Comparison of ENCODE assay signal across 8 mouse cellular contexts in genomic region chr8:47287201-47287621, GRCm38 (mm10).
DNase-seq lines count a peak whose midpoint lies in the region; ATAC-seq and TF ChIP-seq lines count a peak whose summit lies in the region.
"Had no signal": no experiment of that assay in that cellular context is flagged by ENCODE, and none has a peak within 500 bp of the region (broad histone marks: within the 10 kb centered on the region; RNA-seq: fewer than 3 reads in every experiment).

No protein-coding gene starts in this region.

- peak; percentile 53 for DNase-seq in retina, postnatal 1 day
- DNase-seq in retina, embryonic 14.5 days (ENCODE audit: low spot score) = no peak
- DNase-seq in embryonic facial prominence, embryonic 14.5 days (ENCODE audit: low spot score) = peak; percentile 43
- DNase-seq in thymus, adult 2 months = no peak
- no peak for DNase-seq in spleen, postnatal 4 days (ENCODE audit: low spot score in 2 of 2)

- H3K4me2 ChIP-seq in embryonic facial prominence, embryonic 14.5 days (ENCODE audit: low read depth, low read length) = peak overlapping the region; percentile 86
- peak overlapping the region; percentile 96 for H3K4me2 ChIP-seq in intestine, embryonic 15.5 days (replicated peaks)
- H3K4me2 ChIP-seq in midbrain, embryonic 12.5 days (replicated peaks) = peak overlapping the region; percentile 90

- no peaks in the 10 kb centered on the region for H3K27me3 ChIP-seq in embryonic facial prominence, embryonic 14.5 days (replicated peaks; ENCODE audit: control insufficient read depth, insufficient read depth, low read length)
- 0 out of 2 replicates have a peak, but pooled peaks cover 3% of the 10 kb centered on the region for H3K27me3 ChIP-seq in intestine, embryonic 15.5 days (replicated peaks)
- H3K27me3 ChIP-seq in midbrain, embryonic 12.5 days = no peaks in the 10 kb centered on the region
- H3K27me3 ChIP-seq in thymus, adult 2 months (ENCODE audit: control insufficient read depth, insufficient read depth, low read length) = peaks cover 11% of the 10 kb centered on the region

- peak overlapping the region; percentile 85 for H3K4me3 ChIP-seq in embryonic facial prominence, embryonic 14.5 days (ENCODE audit: low read depth, low read length)
- H3K4me3 ChIP-seq in intestine, embryonic 15.5 days (replicated peaks) = peak overlapping the region; percentile 80
- peak overlapping the region; percentile 98 for H3K4me3 ChIP-seq in midbrain, embryonic 12.5 days
- no peak overlapping the region for H3K4me3 ChIP-seq in thymus, adult 2 months (ENCODE audit: control insufficient read depth, insufficient read depth, low read length)

- peak; percentile 2; the same call in 1 of the 2 replicates for ATAC-seq in embryonic facial prominence, embryonic 14.5 days (ENCODE audit: low read depth)
- no peak for ATAC-seq in intestine, embryonic 15.5 days
- ATAC-seq in midbrain, embryonic 12.5 days (ENCODE audit: low FRiP score, low read depth) = 0 out of 2 replicates have a peak, but pooled peaks have one; percentile 5

- no peaks in the 10 kb centered on the region for H3K9me3 ChIP-seq in embryonic facial prominence, embryonic 14.5 days (ENCODE audit: control insufficient read depth, low read length)
- H3K9me3 ChIP-seq in intestine, embryonic 15.5 days = no peaks in the 10 kb centered on the region
- no peaks in the 10 kb centered on the region for H3K9me3 ChIP-seq in midbrain, embryonic 12.5 days

- H3K9ac ChIP-seq in embryonic facial prominence, embryonic 14.5 days (ENCODE audit: low read depth, low read length) = peak overlapping the region; percentile 94
- peak overlapping the region; percentile 79 for H3K9ac ChIP-seq in intestine, embryonic 15.5 days
- H3K9ac ChIP-seq in midbrain, embryonic 12.5 days (replicated peaks) = peak overlapping the region; percentile 99

- H3K4me1 ChIP-seq in embryonic facial prominence, embryonic 14.5 days (ENCODE audit: control insufficient read depth, insufficient read depth, low read length) = peaks cover 19% of the 10 kb centered on the region; the same call in 1 of the 2 replicates
- H3K4me1 ChIP-seq in intestine, embryonic 15.5 days (replicated peaks) = 0 out of 2 replicates have a peak, but pooled peaks cover 8% of the 10 kb centered on the region
- H3K4me1 ChIP-seq in midbrain, embryonic 12.5 days = peaks cover 53% of the 10 kb centered on the region
- no peaks in the 10 kb centered on the region for H3K4me1 ChIP-seq in thymus, adult 2 months (replicated peaks; ENCODE audit: control insufficient read depth, insufficient read depth, low read length)

- WGBS in embryonic facial prominence, embryonic 14.5 days = under 1% methylated on average over 16 of the region's 16 CpGs
- 13% methylated on average over 16 of the region's 16 CpGs for WGBS in intestine, embryonic 15.5 days
- under 1% methylated on average over 16 of the region's 16 CpGs for WGBS in midbrain, embryonic 12.5 days
- WGBS in thymus, adult 2 months = 17% methylated on average over 16 of the region's 16 CpGs

- TF ChIP-seq POLR2A in thymus, adult 2 months (IDR thresholded peaks at IDR 0.05; ENCODE audit: control insufficient read depth, extremely low read depth, insufficient read depth, low read length, poor library complexity) = no peak

- no peak for TF ChIP-seq CTCF in thymus, adult 2 months (IDR thresholded peaks at IDR 0.05; ENCODE audit: borderline replicate concordance, control insufficient read depth, extremely low read depth, insufficient read depth, low read length, poor library complexity)

- H3K27ac ChIP-seq in embryonic facial prominence, embryonic 14.5 days (replicated peaks; ENCODE audit: low read depth, low read length) = peak overlapping the region; percentile 94
- H3K27ac ChIP-seq in intestine, embryonic 15.5 days = peak overlapping the region; percentile 82
- peak overlapping the region; percentile 99 for H3K27ac ChIP-seq in midbrain, embryonic 12.5 days (replicated peaks)
- H3K27ac ChIP-seq in thymus, adult 2 months (ENCODE audit: control insufficient read depth, insufficient read depth, low read length) = no peak overlapping the region
- H3K27ac ChIP-seq: macrophage had no signal

- no peaks in the 10 kb centered on the region for H3K36me3 ChIP-seq in embryonic facial prominence, embryonic 14.5 days (ENCODE audit: control insufficient read depth, insufficient read depth, low read length)
- no peaks in the 10 kb centered on the region for H3K36me3 ChIP-seq in intestine, embryonic 15.5 days
- H3K36me3 ChIP-seq in midbrain, embryonic 12.5 days = no peaks in the 10 kb centered on the region
- no peaks in the 10 kb centered on the region for H3K36me3 ChIP-seq in thymus, adult 2 months (ENCODE audit: control insufficient read depth, insufficient read depth, low read length)

Comparison
In these comparisons a context has a peak if more than half of its experiments do, and no peak if none do; other contexts are left out.
1. DNase-seq: peak in retina, postnatal 1 day (single experiment) and embryonic facial prominence, embryonic 14.5 days (single experiment); none in retina, embryonic 14.5 days (single experiment), thymus, adult 2 months (single experiment) and spleen, postnatal 4 days (0 of 2).
2. Peak in every context shown above with its lines, with median percentiles within 50 percentile points of each other: H3K4me2 ChIP-seq and H3K9ac ChIP-seq.